ENCODE assay signal across 8 mouse cellular contexts in the genomic region with DNA sequence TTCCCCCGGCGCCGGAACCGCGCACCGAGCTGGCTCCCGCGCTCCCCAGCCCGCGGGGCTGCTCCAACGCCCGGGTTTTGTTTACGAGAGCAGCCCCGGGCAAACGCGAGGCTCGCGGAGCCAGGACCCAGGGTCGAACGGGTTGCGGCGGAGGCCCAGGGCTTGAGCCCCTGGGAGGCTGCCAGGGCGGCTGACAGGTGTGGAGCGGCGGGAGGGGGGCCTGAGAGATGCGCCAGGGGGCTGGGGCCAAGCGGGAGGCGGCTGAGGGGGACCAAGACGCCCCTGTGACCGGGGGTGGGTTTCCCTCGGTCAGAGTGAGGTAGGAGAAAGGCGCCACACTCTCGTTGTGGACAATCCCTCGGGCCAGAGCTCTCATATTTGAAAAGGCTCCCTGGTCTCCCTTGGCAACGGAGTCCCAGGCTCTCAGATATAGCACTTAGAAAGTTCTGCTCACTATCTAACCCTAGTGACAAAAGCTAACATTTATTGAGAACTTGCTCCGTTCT. TPM values are rescaled to one million over a fixed set of nuclear protein-coding genes. Genes with fewer than 3 reads are reported as not detected.
DNase-seq lines count a peak whose midpoint lies in the region; ATAC-seq lines count a peak whose summit lies in the region.

No protein-coding gene starts in this region.

- H3K4me2 ChIP-seq in heart, embryonic 16.5 days (ENCODE audit: low read depth, low read length), result peak overlapping the region; percentile 100
- peak overlapping the region; percentile 98 for H3K4me2 ChIP-seq in limb, embryonic 15.5 days

- H3K4me3 ChIP-seq in heart, embryonic 16.5 days (ENCODE audit: low read length), result peak overlapping the region; percentile 89
- peak overlapping the region; percentile 75 for H3K4me3 ChIP-seq in limb, embryonic 15.5 days

- peaks cover 37% of the 10 kb centered on the region for H3K27me3 ChIP-seq in heart, embryonic 16.5 days (ENCODE audit: control insufficient read depth, insufficient read depth, low read length)
- H3K27me3 ChIP-seq in limb, embryonic 15.5 days, result peaks cover 59% of the 10 kb centered on the region

- peak; percentile 40 to 47 for DNase-seq in layer of hippocampus, postnatal 14 days (ENCODE audit: low spot score in 2 of 2)
- no peak for DNase-seq in layer of hippocampus, adult 11-12 months (ENCODE audit: low spot score)
- DNase-seq in ZHBTc4 (ENCODE audit: low read depth, low spot score), result peak; percentile 51
- DNase-seq in cerebellum, postnatal 14 days, result peak; percentile 72 to 76
- DNase-seq in ovary, adult 18-20 months (ENCODE audit: low spot score), result peak; percentile 25

- H3K4me1 ChIP-seq in heart, embryonic 16.5 days (ENCODE audit: control insufficient read depth, insufficient read depth, low read length), result peaks cover 16% of the 10 kb centered on the region
- peaks cover 31% of the 10 kb centered on the region for H3K4me1 ChIP-seq in limb, embryonic 15.5 days

- H3K27ac ChIP-seq in heart, embryonic 16.5 days (ENCODE audit: low read length), result peak overlapping the region; percentile 27; the same call in 1 of the 2 replicates
- H3K27ac ChIP-seq in limb, embryonic 15.5 days, result no peak overlapping the region

- peak; percentile 18; the same call in 1 of the 2 replicates for ATAC-seq in heart, embryonic 16.5 days (replicated peaks; ENCODE audit: extremely low read depth, insufficient read depth, low FRiP score)
- no peak; the same call in 1 of the 2 replicates for ATAC-seq in limb, embryonic 15.5 days (ENCODE audit: insufficient number of reproducible peaks, low FRiP score, low TSS enrichment, low read depth)
- no peak for ATAC-seq in monocyte, adult 5-6 weeks (replicated peaks; ENCODE audit: insufficient number of reproducible peaks, low FRiP score, low TSS enrichment, poor library complexity, severe bottlenecking)

- H3K9me3 ChIP-seq in heart, embryonic 16.5 days (replicated peaks; ENCODE audit: control insufficient read depth, low read length), result no peaks in the 10 kb centered on the region
- H3K9me3 ChIP-seq in limb, embryonic 15.5 days, result no peaks in the 10 kb centered on the region

- peak overlapping the region; percentile 83 for H3K9ac ChIP-seq in heart, embryonic 16.5 days (ENCODE audit: low read length)
- 0 out of 2 replicates have a peak overlapping the region, but pooled peaks have one; percentile 61 for H3K9ac ChIP-seq in limb, embryonic 15.5 days

- H3K36me3 ChIP-seq in heart, embryonic 16.5 days (ENCODE audit: control insufficient read depth, insufficient read depth), result no peaks in the 10 kb centered on the region
- no peaks in the 10 kb centered on the region for H3K36me3 ChIP-seq in limb, embryonic 15.5 days

- under 1% methylated on average over 32 of the region's 36 CpGs for WGBS in heart, embryonic 16.5 days
- WGBS in limb, embryonic 15.5 days, result under 1% methylated on average over 35 of the region's 36 CpGs

RNA-seq across cellular contexts. Expression of a gene that starts 0.6 kb away (rescaled TPM):
- total RNA-seq in layer of hippocampus, postnatal 14 days (2021), result 10 to 100 TPM; 32.7 to 33.0 TPM
- 2.0 TPM in 2 replicates for polyA plus RNA-seq in heart, embryonic 16.5 days (2015; fragmentation: Nextera tagmentation; extraction: Ambion mirVana)
- polyA plus RNA-seq in limb, embryonic 15.5 days (2015; fragmentation: Nextera tagmentation; extraction: Ambion mirVana), result 1.8 TPM in 2 replicates
- 16.6 to 34.4 TPM (median 24.1 TPM) in 3 replicates for total RNA-seq in monocyte, adult 5-6 weeks (2017)
